In the genomic region with DNA sequence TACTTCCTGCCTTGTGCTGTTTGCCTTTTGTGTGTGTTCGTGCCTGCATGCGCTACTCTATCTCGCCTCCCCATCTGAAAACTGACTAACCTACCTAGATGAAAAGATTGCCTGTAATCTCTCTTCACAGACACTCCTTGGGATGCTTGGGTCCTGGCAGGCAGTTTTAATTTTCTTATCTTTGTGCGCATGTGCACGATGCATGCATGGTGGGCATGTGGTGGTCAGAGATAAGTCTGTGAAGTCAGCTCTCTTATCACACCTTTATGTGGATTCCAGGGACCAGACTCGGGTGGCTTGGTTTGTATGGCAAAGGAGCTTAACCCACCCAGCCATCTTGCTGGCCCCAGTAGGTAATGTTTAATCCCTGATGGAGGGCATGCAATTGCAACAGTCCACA, we compare ENCODE assay signal across 13 mouse cellular contexts.
A peak's percentile ranks its signal among the peaks of the same experiment; 100 is the strongest.
DNase-seq lines count a peak whose midpoint lies in the region; ATAC-seq lines count a peak whose summit lies in the region.
"Had no signal": no experiment of that assay in that cellular context is flagged by ENCODE, and none has a peak within 500 bp of the region (broad histone marks: within the 10 kb centered on the region; RNA-seq: fewer than 3 reads in every experiment).

No protein-coding gene starts in this region.

- no peaks in the 10 kb centered on the region for H3K9me3 ChIP-seq in liver, embryonic 12.5 days (replicated peaks)
- no peaks in the 10 kb centered on the region for H3K9me3 ChIP-seq in hindbrain, embryonic 10.5 days
- H3K9me3 ChIP-seq: hindbrain, embryonic 13.5 days; lung, embryonic 15.5 days had no signal

- WGBS in liver, embryonic 12.5 days (ENCODE audit: insufficient replicate concordance): 16% methylated on average over 6 of the region's 6 CpGs
- WGBS in hindbrain, embryonic 10.5 days: 85% methylated on average over 6 of the region's 6 CpGs

- ATAC-seq in liver, embryonic 12.5 days: peak; percentile 91

- H3K36me3 ChIP-seq in liver, embryonic 12.5 days: no peaks in the 10 kb centered on the region
- H3K36me3 ChIP-seq in hindbrain, embryonic 10.5 days: no peaks in the 10 kb centered on the region
- H3K36me3 ChIP-seq: hindbrain, embryonic 13.5 days; lung, embryonic 15.5 days had no signal

- peak overlapping the region; percentile 62 for H3K4me2 ChIP-seq in liver, embryonic 12.5 days
- H3K4me2 ChIP-seq: hindbrain, embryonic 13.5 days; lung, embryonic 15.5 days had no signal

- H3K27me3 ChIP-seq in liver, embryonic 12.5 days (replicated peaks): peaks cover 22% of the 10 kb centered on the region
- peaks cover 31% of the 10 kb centered on the region for H3K27me3 ChIP-seq in hindbrain, embryonic 10.5 days (ENCODE audit: insufficient read depth, poor library complexity, severe bottlenecking)
- H3K27me3 ChIP-seq: CH12.LX; lung, embryonic 15.5 days had no signal

- peak overlapping the region; percentile 84 for H3K27ac ChIP-seq in liver, embryonic 12.5 days
- H3K27ac ChIP-seq in hindbrain, embryonic 10.5 days: no peak overlapping the region
- H3K27ac ChIP-seq: hindbrain, embryonic 13.5 days; lung, embryonic 15.5 days had no signal

- H3K4me3 ChIP-seq in liver, embryonic 12.5 days: no peak overlapping the region; the same call in 1 of the 2 replicates
- H3K4me3 ChIP-seq in hindbrain, embryonic 10.5 days: no peak overlapping the region
- H3K4me3 ChIP-seq: hindbrain, embryonic 13.5 days; lung, embryonic 15.5 days had no signal

- DNase-seq in spleen, adult 12 weeks (ENCODE audit: low spot score): peak; percentile 44
- no peak for DNase-seq in spleen, adult 18-20 months
- peak; percentile 71 for DNase-seq in c-Kit-positive CD71-positive TER-119-negative erythroid progenitor cells, embryonic 14.5 days (ENCODE audit: low read depth)
- DNase-seq in yolk sac, embryonic 10.5 days (ENCODE audit: low spot score): peak; percentile 16
- DNase-seq in hindbrain, embryonic 10.5 days (ENCODE audit: low spot score): no peak
- no peak for DNase-seq in kidney, adult 18-20 months
- DNase-seq: adrenal gland, adult 8-10 months; midbrain, embryonic 14.5 days; thymus, postnatal 14 days had no signal

- H3K9ac ChIP-seq in liver, embryonic 12.5 days: no peak overlapping the region
- H3K9ac ChIP-seq: hindbrain, embryonic 13.5 days; lung, embryonic 15.5 days had no signal

- peaks cover 62% of the 10 kb centered on the region for H3K4me1 ChIP-seq in liver, embryonic 12.5 days
- H3K4me1 ChIP-seq in hindbrain, embryonic 10.5 days (replicated peaks): peaks cover 45% of the 10 kb centered on the region

Comparison
In these comparisons a context has a peak if more than half of its experiments do, and no peak if none do; other contexts are left out.
1. DNase-seq: peak in spleen, adult 12 weeks (single experiment), c-Kit-positive CD71-positive TER-119-negative erythroid progenitor cells, embryonic 14.5 days (single experiment) and yolk sac, embryonic 10.5 days (single experiment); none in spleen, adult 18-20 months (0 of 2), hindbrain, embryonic 10.5 days (single experiment) and kidney, adult 18-20 months (single experiment).